Mouse (Mus musculus) urinary bladder, postnatal 14 days (tissue): ENCODE measurements around the gene 1700008O03Rik.

Experiments used
- DNase-seq: peaks from one replicate; pipeline ENCODE4 v3.0.0; 2021; ENCODE audit warnings: low spot score

The 1700008O03Rik gene

GRCm38 (mm10) chr7:44343459-44344015 is 42.1 kb downstream of the 1700008O03Rik start:
- DNase-seq: no peak

GRCm38 (mm10) chr7:44341714-44342113 is 43.9 kb downstream of the 1700008O03Rik start:
- no peak for DNase-seq

GRCm38 (mm10) chr7:44341119-44341518 is 44.5 kb downstream of the 1700008O03Rik start:
- no peak for DNase-seq

- DNase-seq: no peak
Measured at GRCm38 (mm10) chr7:44340226-44340625, 45.4 kb downstream of the 1700008O03Rik start.

- no peak for DNase-seq
Measured at GRCm38 (mm10) chr7:44337121-44337849, 48.3 kb downstream of the 1700008O03Rik start.

GRCm38 (mm10) chr7:44336046-44337021 is 49.3 kb downstream of the 1700008O03Rik start:
- DNase-seq: no peak

GRCm38 (mm10) chr7:44335031-44335878 is 50.4 kb downstream of the 1700008O03Rik start:
- no peak for DNase-seq

- no peak for DNase-seq
Measured at GRCm38 (mm10) chr7:44334139-44334538, 51.5 kb downstream of the 1700008O03Rik start.

- no peak for DNase-seq
Measured at GRCm38 (mm10) chr7:44332336-44332735, 53.3 kb downstream of the 1700008O03Rik start.

- no peak for DNase-seq
Measured at GRCm38 (mm10) chr7:44326614-44327013, 59.0 kb downstream of the 1700008O03Rik start.

- DNase-seq: no peak
Measured at GRCm38 (mm10) chr7:44322290-44322689, 63.3 kb downstream of the 1700008O03Rik start.

- no peak for DNase-seq
Measured at GRCm38 (mm10) chr7:44320886-44321285, 64.7 kb downstream of the 1700008O03Rik start.

- peak; percentile 17 for DNase-seq
Measured at GRCm38 (mm10) chr7:44317913-44318312, 67.7 kb downstream of the 1700008O03Rik start.

- DNase-seq: no peak
Measured at GRCm38 (mm10) chr7:44312484-44312883, 73.1 kb downstream of the 1700008O03Rik start.

GRCm38 (mm10) chr7:44311713-44312304 is 73.8 kb downstream of the 1700008O03Rik start:
- DNase-seq: no peak

GRCm38 (mm10) chr7:44310878-44311712 is 74.5 kb downstream of the 1700008O03Rik start:
- DNase-seq: peak; percentile 23

GRCm38 (mm10) chr7:44310285-44310877 is 75.2 kb downstream of the 1700008O03Rik start:
- no peak for DNase-seq
